Mouse (Mus musculus): Measurements from ENCODE around the gene Usp22. TPM values are rescaled to one million over a fixed set of nuclear protein-coding genes. Genes with fewer than 3 reads are reported as not detected.

Gene Usp22
- total and polyA plus RNA-seq, 2 experiments from 2014 or later, result 34.7 to 95.8 TPM

- WGBS, result 78% methylated on average over 23 of the region's 23 CpGs
- Histone ChIP-seq H3K4me2 (ENCODE audit: low read depth, low read length) (no peak within 1 kb of the TSS), H3K9ac (replicated peaks; ENCODE audit: low read depth, low read length) (no peak within 1 kb of the TSS), H3K27me3 (ENCODE audit: control insufficient read depth, insufficient read depth, low read length) (no peaks in the 10 kb centered on the region), H3K4me1 (ENCODE audit: control insufficient read depth, insufficient read depth) (no peaks in the 10 kb centered on the region), H3K36me3 (replicated peaks; ENCODE audit: control insufficient read depth, insufficient read depth, low read length) (no peaks in the 10 kb centered on the region), H3K9me3 (replicated peaks; ENCODE audit: control insufficient read depth, low read length) (no peaks in the 10 kb centered on the region), H3K27ac (ENCODE audit: low read depth) (no peak within 1 kb of the TSS), H3K4me3 (ENCODE audit: low read depth, low read length) (no peak within 1 kb of the TSS)
- no peak for DNase-seq (ENCODE audit: low spot score)
- no peak for TF ChIP-seq CTCF (IDR thresholded peaks at IDR 0.05; ENCODE audit: low read depth)
- TF ChIP-seq EP300 (IDR thresholded peaks at IDR 0.05; ENCODE audit: low read depth), result no peak
- ATAC-seq (ENCODE audit: insufficient read depth, low read depth), result no peak
Measured at GRCm38 (mm10) chr11:61126606-61127355, 48.1 kb downstream of the Usp22 start, which contains the start of gene Tnfrsf13b. Gene Tnfrsf13b, plus strand, starts transcription at chr11:61126755.

- Histone ChIP-seq H3K9ac (replicated peaks; ENCODE audit: low read depth, low read length) (no peak overlapping the region), H3K27ac (ENCODE audit: low read depth) (no peak overlapping the region), H3K9me3 (replicated peaks; ENCODE audit: control insufficient read depth, low read length) (no peaks in the 10 kb centered on the region), H3K4me1 (ENCODE audit: control insufficient read depth, insufficient read depth) (no peaks in the 10 kb centered on the region), H3K4me3 (ENCODE audit: low read depth, low read length) (no peak overlapping the region), H3K36me3 (replicated peaks; ENCODE audit: control insufficient read depth, insufficient read depth, low read length) (no peaks in the 10 kb centered on the region), H3K4me2 (ENCODE audit: low read depth, low read length) (no peak overlapping the region), H3K27me3 (ENCODE audit: control insufficient read depth, insufficient read depth, low read length) (no peaks in the 10 kb centered on the region)
- WGBS, result 81% methylated on average over 5 of the region's 5 CpGs
- DNase-seq (ENCODE audit: low spot score) (no peak), ATAC-seq (ENCODE audit: insufficient read depth, low read depth) (no peak)
- TF ChIP-seq EP300 (IDR thresholded peaks at IDR 0.05; ENCODE audit: low read depth) (no peak), CTCF (IDR thresholded peaks at IDR 0.05; ENCODE audit: low read depth) (no peak)
Measured at GRCm38 (mm10) chr11:61125970-61126369, 48.9 kb downstream of the Usp22 start.

GRCm38 (mm10) chr11:61123886-61124285 is 51.0 kb downstream of the Usp22 start:
- Histone ChIP-seq H3K27ac (ENCODE audit: low read depth) (no peak overlapping the region), H3K4me2 (ENCODE audit: low read depth, low read length) (no peak overlapping the region), H3K4me1 (ENCODE audit: control insufficient read depth, insufficient read depth) (no peaks in the 10 kb centered on the region), H3K4me3 (ENCODE audit: low read depth, low read length) (no peak overlapping the region), H3K9ac (replicated peaks; ENCODE audit: low read depth, low read length) (no peak overlapping the region), H3K9me3 (replicated peaks; ENCODE audit: control insufficient read depth, low read length) (no peaks in the 10 kb centered on the region), H3K36me3 (replicated peaks; ENCODE audit: control insufficient read depth, insufficient read depth, low read length) (no peaks in the 10 kb centered on the region), H3K27me3 (ENCODE audit: control insufficient read depth, insufficient read depth, low read length) (no peaks in the 10 kb centered on the region)
- no peak for TF ChIP-seq EP300 (IDR thresholded peaks at IDR 0.05; ENCODE audit: low read depth)
- TF ChIP-seq CTCF (IDR thresholded peaks at IDR 0.05; ENCODE audit: low read depth), result no peak
- no peak for ATAC-seq (ENCODE audit: insufficient read depth, low read depth)
- no peak for DNase-seq (ENCODE audit: low spot score)
- 73% methylated on average over 3 of the region's 3 CpGs for WGBS

- H3K36me3 ChIP-seq (replicated peaks; ENCODE audit: control insufficient read depth, insufficient read depth, low read length), result no peaks in the 10 kb centered on the region
- no peak overlapping the region for H3K4me3 ChIP-seq (ENCODE audit: low read depth, low read length)
- H3K9ac ChIP-seq (replicated peaks; ENCODE audit: low read depth, low read length), result no peak overlapping the region
- WGBS, result 80% methylated on average over 8 of the region's 8 CpGs
- H3K9me3 ChIP-seq (replicated peaks; ENCODE audit: control insufficient read depth, low read length), result 0 out of 2 replicates have a peak, but pooled peaks cover 6% of the 10 kb centered on the region
- no peak overlapping the region for H3K27ac ChIP-seq (ENCODE audit: low read depth)
- DNase-seq (ENCODE audit: low spot score), result no peak
- TF ChIP-seq EP300 (IDR thresholded peaks at IDR 0.05; ENCODE audit: low read depth) (no peak), CTCF (IDR thresholded peaks at IDR 0.05; ENCODE audit: low read depth) (no peak)
- no peaks in the 10 kb centered on the region for H3K27me3 ChIP-seq (ENCODE audit: control insufficient read depth, insufficient read depth, low read length)
- no peak overlapping the region for H3K4me2 ChIP-seq (ENCODE audit: low read depth, low read length)
- no peak for ATAC-seq (ENCODE audit: insufficient read depth, low read depth)
- no peaks in the 10 kb centered on the region for H3K4me1 ChIP-seq (ENCODE audit: control insufficient read depth, insufficient read depth)
Measured at GRCm38 (mm10) chr11:61122769-61123288, 52.0 kb downstream of the Usp22 start.

GRCm38 (mm10) chr11:61122283-61122768 is 52.5 kb downstream of the Usp22 start:
- no peaks in the 10 kb centered on the region for H3K27me3 ChIP-seq (ENCODE audit: control insufficient read depth, insufficient read depth, low read length)
- 0 out of 2 replicates have a peak, but pooled peaks cover 6% of the 10 kb centered on the region for H3K9me3 ChIP-seq (replicated peaks; ENCODE audit: control insufficient read depth, low read length)
- no peaks in the 10 kb centered on the region for H3K4me1 ChIP-seq (ENCODE audit: control insufficient read depth, insufficient read depth)
- WGBS, result 82% methylated on average over 9 of the region's 9 CpGs
- H3K27ac ChIP-seq (ENCODE audit: low read depth), result no peak overlapping the region
- H3K4me2 ChIP-seq (ENCODE audit: low read depth, low read length), result no peak overlapping the region
- ATAC-seq (ENCODE audit: insufficient read depth, low read depth) (no peak), DNase-seq (ENCODE audit: low spot score) (no peak)
- H3K4me3 ChIP-seq (ENCODE audit: low read depth, low read length), result no peak overlapping the region
- no peak for TF ChIP-seq EP300 (IDR thresholded peaks at IDR 0.05; ENCODE audit: low read depth)
- TF ChIP-seq CTCF (IDR thresholded peaks at IDR 0.05; ENCODE audit: low read depth), result no peak
- H3K36me3 ChIP-seq (replicated peaks; ENCODE audit: control insufficient read depth, insufficient read depth, low read length), result no peaks in the 10 kb centered on the region
- H3K9ac ChIP-seq (replicated peaks; ENCODE audit: low read depth, low read length), result no peak overlapping the region

Measured in heart, postnatal 0 days (tissue).